Mouse (Mus musculus): ENCODE measurements around the gene Prkce. TPM values are rescaled to one million over a fixed set of nuclear protein-coding genes. Genes with fewer than 3 reads are reported as not detected.

Prkce gene
- total RNA-seq, 1 experiment = 1.7 TPM

GRCm38 (mm10) chr17:86336652-86337073, 169.1 kb downstream of the Prkce start:
- H3K9ac ChIP-seq (ENCODE audit: insufficient read depth, low read depth, low read length, poor library complexity, severe bottlenecking) = no peak overlapping the region
- H3K9me3 ChIP-seq (ENCODE audit: control insufficient read depth, insufficient read depth, low read depth, low read length) = no peaks in the 10 kb centered on the region
- in situ Hi-C loops (cut with MboI; ENCODE audit: low sequenced_read_pairs in 2 of 2, unreplicated experiment in 2 of 2) = no loop called here
- no peak for DNase-seq (ENCODE audit: low read depth, low spot score)
- no peak overlapping the region for H3K4me3 ChIP-seq (ENCODE audit: insufficient read depth in 1 of 2, low read depth in 1 of 2, low read length in 2 of 2, poor library complexity in 1 of 2, severe bottlenecking in 1 of 2)
- H3K4me1 ChIP-seq (ENCODE audit: control insufficient read depth in 2 of 2, insufficient read depth in 2 of 2, low read length in 2 of 2, poor library complexity in 1 of 2) = no peaks in the 10 kb centered on the region; a peak in 1 of 4 replicates
- H3K27ac ChIP-seq (ENCODE audit: insufficient read depth, low read depth, low read length, poor library complexity, severe bottlenecking) = no peak overlapping the region
- H3K36me3 ChIP-seq (ENCODE audit: control insufficient read depth, insufficient read depth, low read length, poor library complexity, severe bottlenecking) = no peaks in the 10 kb centered on the region
- TF ChIP-seq ZC3H11A (IDR thresholded peaks at IDR 0.05; ENCODE audit: borderline replicate concordance, low read depth, low read length) (no peak), CHD2 (IDR thresholded peaks at IDR 0.05; ENCODE audit: low read depth, low read length) (no peak), HCFC1 (IDR thresholded peaks at IDR 0.05; ENCODE audit: borderline replicate concordance, insufficient read depth, low read length) (no peak), MAFK (IDR thresholded peaks at IDR 0.05; ENCODE audit: insufficient read depth, low read depth, low read length) (no peak), ZNF384 (IDR thresholded peaks at IDR 0.05; ENCODE audit: low read depth, low read length) (no peak)

GRCm38 (mm10) chr17:86337076-86337475, 169.5 kb downstream of the Prkce start:
- H3K9ac ChIP-seq (ENCODE audit: insufficient read depth, low read depth, low read length, poor library complexity, severe bottlenecking) = no peak overlapping the region
- H3K4me1 ChIP-seq (ENCODE audit: control insufficient read depth in 2 of 2, insufficient read depth in 2 of 2, low read length in 2 of 2, poor library complexity in 1 of 2) = no peaks in the 10 kb centered on the region; a peak in 1 of 4 replicates
- H3K9me3 ChIP-seq (ENCODE audit: control insufficient read depth, insufficient read depth, low read depth, low read length) = no peaks in the 10 kb centered on the region
- DNase-seq (ENCODE audit: low read depth, low spot score) = no peak
- H3K27ac ChIP-seq (ENCODE audit: insufficient read depth, low read depth, low read length, poor library complexity, severe bottlenecking) = no peak overlapping the region
- in situ Hi-C loops (cut with MboI; ENCODE audit: low sequenced_read_pairs in 2 of 2, unreplicated experiment in 2 of 2) = no loop called here
- H3K36me3 ChIP-seq (ENCODE audit: control insufficient read depth, insufficient read depth, low read length, poor library complexity, severe bottlenecking) = no peaks in the 10 kb centered on the region
- H3K4me3 ChIP-seq (ENCODE audit: insufficient read depth in 1 of 2, low read depth in 1 of 2, low read length in 2 of 2, poor library complexity in 1 of 2, severe bottlenecking in 1 of 2) = no peak overlapping the region
- TF ChIP-seq MAFK (IDR thresholded peaks at IDR 0.05; ENCODE audit: insufficient read depth, low read depth, low read length) = no peak
- no peak for TF ChIP-seq CHD2 (IDR thresholded peaks at IDR 0.05; ENCODE audit: low read depth, low read length)
- no peak for TF ChIP-seq ZC3H11A (IDR thresholded peaks at IDR 0.05; ENCODE audit: borderline replicate concordance, low read depth, low read length)
- no peak for TF ChIP-seq HCFC1 (IDR thresholded peaks at IDR 0.05; ENCODE audit: borderline replicate concordance, insufficient read depth, low read length)
- TF ChIP-seq ZNF384 (IDR thresholded peaks at IDR 0.05; ENCODE audit: low read depth, low read length) = no peak

DNA sequence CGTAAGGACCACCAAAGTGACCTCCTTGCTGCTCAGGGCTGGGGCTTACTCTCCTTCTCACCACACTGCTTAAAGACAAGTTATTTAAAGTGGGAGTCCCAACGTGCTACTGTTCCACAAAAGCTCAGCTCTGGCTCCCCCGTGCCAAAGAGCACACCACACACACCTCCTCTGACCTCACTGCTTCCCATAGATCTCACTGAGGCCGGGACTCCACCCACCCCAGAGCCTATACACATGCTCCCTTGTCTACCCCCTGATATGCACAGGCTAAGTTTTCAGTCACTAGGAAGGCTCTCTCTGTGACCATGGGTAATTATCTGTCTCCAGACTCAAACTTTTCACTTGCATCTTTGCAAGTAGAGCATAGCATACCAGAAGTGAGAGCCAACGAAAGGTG, 170.7 kb downstream of the Prkce start:
- in situ Hi-C loops (cut with MboI; ENCODE audit: low sequenced_read_pairs in 2 of 2, unreplicated experiment in 2 of 2) = no loop called here

GRCm38 (mm10) chr17:86344032-86344431, 176.4 kb downstream of the Prkce start:
- no peak for DNase-seq (ENCODE audit: low read depth, low spot score)
- no peak overlapping the region for H3K4me3 ChIP-seq (ENCODE audit: insufficient read depth in 1 of 2, low read depth in 1 of 2, low read length in 2 of 2, poor library complexity in 1 of 2, severe bottlenecking in 1 of 2)
- H3K27ac ChIP-seq (ENCODE audit: insufficient read depth, low read depth, low read length, poor library complexity, severe bottlenecking) = no peak overlapping the region
- H3K9me3 ChIP-seq (ENCODE audit: control insufficient read depth, insufficient read depth, low read depth, low read length) = no peaks in the 10 kb centered on the region
- no peak for TF ChIP-seq HCFC1 (IDR thresholded peaks at IDR 0.05; ENCODE audit: borderline replicate concordance, insufficient read depth, low read length)
- TF ChIP-seq CHD2 (IDR thresholded peaks at IDR 0.05; ENCODE audit: low read depth, low read length) = no peak
- TF ChIP-seq MAFK (IDR thresholded peaks at IDR 0.05; ENCODE audit: insufficient read depth, low read depth, low read length) = no peak
- TF ChIP-seq ZNF384 (IDR thresholded peaks at IDR 0.05; ENCODE audit: low read depth, low read length) = no peak
- H3K36me3 ChIP-seq (ENCODE audit: control insufficient read depth, insufficient read depth, low read length, poor library complexity, severe bottlenecking) = no peaks in the 10 kb centered on the region
- H3K4me1 ChIP-seq (ENCODE audit: control insufficient read depth in 2 of 2, insufficient read depth in 2 of 2, low read length in 2 of 2, poor library complexity in 1 of 2) = no peaks in the 10 kb centered on the region
- H3K9ac ChIP-seq (ENCODE audit: insufficient read depth, low read depth, low read length, poor library complexity, severe bottlenecking) = no peak overlapping the region
- in situ Hi-C loops (cut with MboI; ENCODE audit: low sequenced_read_pairs in 2 of 2, unreplicated experiment in 2 of 2) = no loop called here

More for the DNA sequence above, 170.7 kb downstream of the Prkce start:
- Histone ChIP-seq H3K4me3 (ENCODE audit: insufficient read depth in 1 of 2, low read depth in 1 of 2, low read length in 2 of 2, poor library complexity in 1 of 2, severe bottlenecking in 1 of 2) (no peak overlapping the region), H3K27ac (ENCODE audit: insufficient read depth, low read depth, low read length, poor library complexity, severe bottlenecking) (no peak overlapping the region), H3K4me1 (ENCODE audit: control insufficient read depth in 2 of 2, insufficient read depth in 2 of 2, low read length in 2 of 2, poor library complexity in 1 of 2) (no peaks in the 10 kb centered on the region; a peak in 1 of 4 replicates), H3K9ac (ENCODE audit: insufficient read depth, low read depth, low read length, poor library complexity, severe bottlenecking) (no peak overlapping the region), H3K36me3 (ENCODE audit: control insufficient read depth, insufficient read depth, low read length, poor library complexity, severe bottlenecking) (no peaks in the 10 kb centered on the region), H3K9me3 (ENCODE audit: control insufficient read depth, insufficient read depth, low read depth, low read length) (no peaks in the 10 kb centered on the region)
- TF ChIP-seq HCFC1 (IDR thresholded peaks at IDR 0.05; ENCODE audit: borderline replicate concordance, insufficient read depth, low read length) (no peak), ZNF384 (IDR thresholded peaks at IDR 0.05; ENCODE audit: low read depth, low read length) (no peak), CHD2 (IDR thresholded peaks at IDR 0.05; ENCODE audit: low read depth, low read length) (no peak), ZC3H11A (IDR thresholded peaks at IDR 0.05; ENCODE audit: borderline replicate concordance, low read depth, low read length) (no peak), MAFK (IDR thresholded peaks at IDR 0.05; ENCODE audit: insufficient read depth, low read depth, low read length) (no peak)
- DNase-seq (ENCODE audit: low read depth, low spot score) = no peak
